Mouse (Mus musculus) T-helper 2 cell (primary cell): ENCODE results near the gene Ogt.

ENCODE experiments used
- in situ Hi-C: fragments of 300-600 bp; cut with MboI, MseI; formaldehyde crosslinking; loops from one replicate; pipeline ENCODE4 v1.15.1; 2025; ENCODE audit warnings: high pct_unique_total_duplicates

The Ogt gene

DNA sequence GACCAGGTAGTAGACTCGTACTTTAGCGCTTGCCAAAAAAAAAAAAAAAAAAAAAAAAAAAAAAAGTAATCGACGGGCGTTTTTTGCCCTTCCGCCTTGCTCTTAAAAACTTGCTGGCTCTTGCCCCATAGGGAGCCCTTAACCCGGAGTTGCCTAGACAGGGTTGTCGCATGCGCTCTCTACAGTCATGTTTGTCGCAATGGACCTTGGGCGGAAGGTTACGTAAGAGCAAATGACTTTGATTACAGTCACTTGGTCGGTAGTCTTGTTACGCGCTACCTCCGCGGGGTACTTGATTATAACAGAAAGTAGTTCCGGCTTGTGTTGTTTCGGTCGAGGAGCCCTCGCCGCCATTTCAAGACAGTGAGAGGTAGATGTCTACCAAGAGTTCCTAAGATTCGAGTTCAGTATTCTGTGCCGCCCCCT lies at the start of gene Ogt:
Gene Ogt, plus strand, starts transcription at position 320 of the 426 bp plus-strand sequence.
- in situ Hi-C loops = no loop called here

DNA sequence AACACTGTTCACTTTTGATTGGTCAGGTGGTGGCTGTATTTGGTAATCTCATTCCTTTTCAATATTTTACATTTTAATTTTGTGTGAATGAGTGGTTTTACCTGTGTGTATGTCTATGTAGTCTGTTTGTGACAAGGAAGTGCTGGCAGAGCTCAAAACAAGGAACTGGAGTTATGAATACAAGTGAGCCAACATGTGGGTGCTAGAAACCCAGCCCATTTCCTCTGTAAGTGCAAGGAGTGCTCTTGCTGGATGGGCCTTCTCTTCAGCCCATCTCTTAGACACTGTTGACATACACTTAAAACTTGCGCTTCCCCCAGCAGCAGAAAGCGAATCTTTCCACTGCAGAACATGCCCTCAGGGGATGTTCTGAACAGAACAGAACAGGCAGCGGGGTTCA lies 23.7 kb upstream of the Ogt start:
- in situ Hi-C loops = no loop called here

DNA sequence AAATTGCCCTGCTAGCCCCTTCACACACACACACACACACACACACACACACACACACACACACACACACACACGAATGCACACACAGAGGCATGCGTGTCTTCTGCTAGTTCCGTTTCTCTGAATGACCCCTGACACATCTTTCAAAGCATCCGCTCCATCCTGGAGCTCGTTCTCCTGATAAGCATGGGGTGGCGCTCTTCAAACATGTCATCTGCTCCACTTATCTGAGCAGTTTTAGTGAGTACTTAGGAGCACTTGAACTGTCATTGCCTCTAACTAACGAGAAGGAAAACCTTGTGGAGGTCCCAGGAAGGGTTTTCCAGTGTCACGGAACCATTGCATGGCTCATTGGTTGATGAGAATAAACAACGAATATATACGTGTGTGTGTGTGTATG lies 22.0 kb upstream of the Ogt start:
- in situ Hi-C loops = no loop called here

DNA sequence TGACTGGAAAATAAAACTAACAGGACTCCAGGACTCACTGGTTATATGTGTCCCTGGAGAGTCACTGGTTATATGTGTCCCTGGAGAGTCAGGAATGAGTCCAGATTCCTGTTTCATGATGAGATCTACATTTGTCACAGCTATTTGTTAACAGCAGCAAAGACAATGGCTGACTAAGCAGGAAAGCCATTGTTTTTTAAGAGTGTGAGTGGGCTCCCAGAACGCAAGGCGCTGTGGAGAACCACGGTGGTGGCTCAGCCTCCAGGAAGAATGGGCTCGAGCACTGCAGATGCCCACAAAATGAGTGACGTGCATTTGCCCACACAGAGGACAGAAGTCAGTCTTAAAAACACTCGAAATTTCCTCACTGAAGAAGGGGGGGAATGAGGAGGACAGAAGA lies 19.5 kb upstream of the Ogt start:
- in situ Hi-C loops = no loop called here

DNA sequence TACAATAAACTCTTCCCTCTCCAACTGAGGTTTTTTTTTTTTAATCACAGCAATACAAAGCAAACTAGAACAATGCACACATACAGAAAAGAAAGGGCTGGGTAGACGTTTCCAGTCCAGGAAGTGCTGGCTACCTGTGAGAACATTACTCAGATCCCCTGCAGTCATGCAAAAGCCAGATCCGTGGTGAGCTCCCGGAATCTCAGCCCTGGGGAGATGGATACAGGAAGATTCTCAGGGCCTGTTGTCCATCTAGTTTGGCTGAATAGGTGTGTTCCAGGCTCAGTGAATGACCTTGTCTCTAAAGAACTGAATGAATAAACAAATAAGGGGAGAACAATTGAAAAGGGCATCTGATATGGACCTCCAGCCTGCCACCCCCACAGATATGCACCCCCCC lies 17.3 kb upstream of the Ogt start:
- in situ Hi-C loops = no loop called here

DNA sequence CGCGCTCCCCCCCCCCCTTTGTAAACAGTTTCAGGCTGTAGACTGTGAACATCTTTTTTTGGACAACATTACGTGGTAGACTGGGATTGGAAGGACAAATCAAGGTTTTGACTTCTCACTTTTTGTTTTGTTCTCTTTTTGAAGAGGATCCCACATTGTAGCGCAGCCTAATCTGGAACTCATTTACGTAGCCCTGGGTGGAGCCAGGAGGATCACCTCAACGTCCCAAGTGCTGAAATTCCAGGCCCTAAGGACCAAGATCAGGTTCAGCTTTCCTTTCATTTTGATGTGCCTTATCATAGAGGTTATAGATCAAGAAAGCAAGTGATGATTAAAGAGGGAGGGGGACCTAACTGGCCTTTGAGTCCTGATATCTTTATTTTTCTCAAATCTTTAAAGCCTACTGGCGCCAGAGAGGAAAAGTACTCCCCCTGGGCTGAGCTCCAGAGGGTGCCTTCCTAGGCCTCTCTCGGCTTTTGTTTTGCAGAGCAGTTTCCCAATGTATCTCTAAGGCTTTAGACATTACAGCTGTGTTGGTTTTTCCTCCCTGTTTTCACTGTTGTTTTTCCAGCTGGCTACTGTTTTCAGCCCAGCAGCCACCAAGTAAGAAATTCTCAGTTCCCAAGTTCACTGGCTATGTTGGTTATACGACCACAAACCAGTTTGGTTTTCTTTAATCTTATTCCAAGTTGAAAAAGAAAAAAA lies 2.9 kb upstream of the Ogt start:
- in situ Hi-C loops = no loop called here

DNA sequence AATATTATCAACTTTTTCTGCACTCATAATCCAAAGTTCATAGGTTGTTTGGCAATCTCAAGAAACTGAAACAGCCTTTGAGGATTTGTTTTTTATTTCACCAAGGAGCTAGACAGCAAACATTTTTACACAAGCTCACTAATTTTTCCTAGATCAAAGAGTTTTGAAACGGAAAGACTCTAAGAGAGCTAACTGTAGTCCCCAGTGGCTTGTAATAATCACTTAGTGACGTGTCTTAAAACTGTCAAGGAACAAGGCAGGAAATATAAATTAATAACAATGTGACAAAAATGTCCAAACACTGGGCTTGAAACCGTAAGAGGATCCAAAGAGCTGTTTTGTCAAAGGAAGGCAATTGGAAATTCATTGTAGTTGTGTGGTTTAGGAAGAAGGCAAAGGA lies 1.0 kb upstream of the Ogt start:
- in situ Hi-C loops = no loop called here

DNA sequence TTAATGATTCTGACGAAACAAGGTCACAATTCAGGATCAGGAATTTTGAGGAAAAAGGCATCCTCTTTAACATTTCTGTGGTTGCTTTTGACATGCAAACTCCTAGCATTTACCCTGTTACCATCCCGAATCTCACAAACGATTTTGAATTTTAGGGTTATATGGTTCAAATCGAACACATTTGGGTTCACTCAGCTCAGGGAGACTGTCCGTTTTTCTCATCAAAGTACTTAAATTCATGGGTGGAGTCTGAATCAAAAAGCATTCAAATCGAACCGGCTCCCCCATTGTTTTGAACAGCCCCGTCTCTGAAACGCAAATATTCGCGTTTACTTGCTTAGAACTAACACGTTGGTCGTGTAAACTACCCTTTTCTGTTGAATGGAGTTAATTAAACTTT lies 554 bp upstream of the Ogt start:
- in situ Hi-C loops = no loop called here

DNA sequence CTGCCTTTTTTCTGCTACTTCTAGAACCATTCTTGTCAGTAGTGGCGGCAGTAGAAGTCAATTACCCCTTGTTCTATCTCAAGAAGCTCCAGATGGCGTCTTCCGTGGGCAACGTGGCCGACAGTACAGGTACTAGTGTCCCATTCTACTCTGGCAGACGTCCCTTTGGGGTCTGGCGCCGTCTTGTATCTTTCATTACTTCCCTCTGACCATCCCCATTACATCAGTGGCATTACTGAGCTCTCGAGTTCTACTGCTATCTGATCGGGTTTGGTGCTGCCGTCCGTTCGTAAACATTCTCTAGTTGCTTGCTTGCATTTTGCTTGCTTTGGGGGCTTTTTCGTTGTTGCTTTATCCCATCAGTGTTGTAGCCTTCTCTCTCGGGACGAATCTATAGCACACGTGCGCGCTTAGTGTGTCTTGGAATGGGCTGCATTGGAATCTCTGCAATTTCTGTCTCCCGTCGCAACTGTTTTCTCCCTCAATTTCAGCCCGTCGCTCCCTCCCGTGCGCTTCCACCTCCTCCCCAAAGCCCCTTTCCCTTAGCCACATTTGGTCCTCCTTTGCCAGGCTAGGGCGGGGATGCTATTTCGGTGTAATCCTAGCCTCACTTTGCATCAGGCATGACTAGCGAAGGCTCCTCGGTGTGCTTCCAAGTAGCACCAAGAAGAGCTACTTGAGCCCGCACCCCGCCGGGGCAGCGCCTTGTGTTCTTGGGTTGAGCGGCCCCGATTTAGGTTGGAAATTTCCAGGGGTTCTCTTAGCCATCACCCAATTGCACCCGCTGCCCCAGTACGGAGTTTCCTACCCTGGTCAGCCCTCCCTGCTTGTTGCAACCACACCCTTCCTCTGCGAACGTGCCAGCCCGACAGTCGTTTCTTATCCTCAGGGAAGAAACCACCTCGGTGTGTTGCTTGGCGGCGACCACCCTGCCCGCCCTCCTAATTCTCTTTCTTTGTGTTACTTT lies 617 bp downstream of the Ogt start:
- in situ Hi-C loops = no loop called here

DNA sequence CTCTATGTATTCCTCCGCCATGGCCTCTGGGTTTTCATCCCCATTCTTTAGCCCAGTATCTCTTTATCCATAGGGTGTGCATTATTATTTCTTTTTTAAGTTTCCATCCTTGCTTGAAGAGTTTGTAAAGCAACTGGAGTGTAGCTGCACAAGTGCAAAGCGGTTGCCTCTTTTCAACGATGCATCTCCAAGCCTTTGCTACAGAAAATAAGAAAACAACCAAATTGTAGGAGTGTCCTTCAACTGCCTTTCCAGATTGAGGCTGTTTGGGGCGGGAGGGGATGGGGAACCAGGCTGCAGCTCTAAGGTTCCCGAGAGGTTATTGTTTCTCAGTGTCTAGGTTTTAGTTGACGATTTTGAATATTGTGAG lies 1.3 kb downstream of the Ogt start:
- in situ Hi-C loops = no loop called here

DNA sequence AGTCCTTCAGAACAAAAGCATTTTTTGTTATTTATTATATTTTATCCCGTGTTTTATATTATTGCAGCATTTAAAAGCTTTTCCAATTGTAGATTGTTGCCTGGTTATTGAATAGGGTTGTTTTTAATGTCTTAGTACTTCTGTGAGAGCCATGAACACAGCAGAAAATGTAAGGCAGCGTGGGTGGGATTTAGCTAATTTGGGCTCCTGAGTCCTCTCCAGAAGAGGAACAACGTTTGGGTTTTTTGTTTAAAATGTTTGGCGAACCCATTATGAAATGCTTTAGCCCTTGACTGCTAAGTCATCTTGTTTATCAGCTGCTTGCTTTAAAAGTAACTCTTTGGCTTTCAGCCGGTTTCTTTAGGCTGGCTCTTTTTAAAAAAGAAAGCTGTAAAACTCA lies 2.2 kb downstream of the Ogt start:
- in situ Hi-C loops = no loop called here

DNA sequence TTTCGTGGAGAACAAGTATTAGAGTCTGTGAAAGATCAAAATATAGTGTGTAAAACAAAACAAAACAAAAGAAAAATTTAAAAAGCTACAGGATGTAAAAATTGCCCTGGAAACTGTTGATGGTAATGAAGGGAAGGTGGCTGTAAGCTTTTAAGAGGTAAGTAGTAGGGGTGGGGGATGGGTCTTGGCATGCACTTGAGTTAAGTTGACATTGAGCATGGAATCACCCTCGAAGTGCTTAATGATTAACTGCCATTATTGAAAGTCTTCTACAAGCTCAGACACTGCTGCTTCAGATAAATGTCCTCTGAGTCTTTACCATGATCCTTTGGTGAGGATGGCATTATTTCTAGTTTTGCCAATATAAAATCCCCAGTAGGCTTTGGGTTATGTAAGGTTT lies 5.4 kb downstream of the Ogt start:
- in situ Hi-C loops = no loop called here

DNA sequence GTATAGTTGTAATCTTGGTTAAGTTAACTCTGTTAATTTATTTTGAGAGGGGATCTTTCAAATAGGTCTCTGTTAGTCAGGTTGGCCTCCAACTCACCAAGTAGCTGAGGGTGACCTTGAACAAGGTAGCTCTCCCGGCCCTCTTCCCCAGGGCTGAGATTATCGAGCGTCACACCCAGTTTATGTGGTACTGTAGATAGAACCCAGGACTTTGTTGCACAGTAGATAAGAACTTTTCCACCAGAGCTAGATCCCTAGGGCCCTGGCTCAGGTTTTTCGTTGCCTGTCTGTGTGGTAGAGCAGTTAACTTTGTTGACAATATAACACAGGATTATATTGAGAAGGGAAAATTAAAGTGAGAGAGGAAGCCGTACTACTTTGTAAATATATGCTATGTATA lies 6.8 kb downstream of the Ogt start:
- in situ Hi-C loops = no loop called here

DNA sequence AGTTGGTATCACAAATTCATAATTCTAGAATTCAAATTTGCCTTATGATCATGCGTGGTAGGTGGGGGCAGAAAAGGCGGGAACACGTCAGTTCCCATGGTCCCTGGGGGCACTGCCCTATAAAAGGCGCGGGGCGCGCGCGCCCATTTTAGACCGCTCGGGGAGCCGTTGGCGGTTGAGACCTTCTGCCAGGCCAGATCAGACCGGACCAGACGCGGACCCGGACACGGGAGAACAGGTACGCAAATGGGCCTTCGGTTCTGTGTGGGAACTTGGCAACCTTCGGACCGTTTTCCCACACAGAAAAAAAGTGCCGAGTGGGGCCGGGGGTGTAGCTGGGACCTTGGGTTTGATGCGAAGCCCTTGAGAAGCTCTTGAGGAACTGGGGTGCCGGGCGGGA lies 55.8 kb downstream of the Ogt start:
- in situ Hi-C loops = no loop called here

DNA sequence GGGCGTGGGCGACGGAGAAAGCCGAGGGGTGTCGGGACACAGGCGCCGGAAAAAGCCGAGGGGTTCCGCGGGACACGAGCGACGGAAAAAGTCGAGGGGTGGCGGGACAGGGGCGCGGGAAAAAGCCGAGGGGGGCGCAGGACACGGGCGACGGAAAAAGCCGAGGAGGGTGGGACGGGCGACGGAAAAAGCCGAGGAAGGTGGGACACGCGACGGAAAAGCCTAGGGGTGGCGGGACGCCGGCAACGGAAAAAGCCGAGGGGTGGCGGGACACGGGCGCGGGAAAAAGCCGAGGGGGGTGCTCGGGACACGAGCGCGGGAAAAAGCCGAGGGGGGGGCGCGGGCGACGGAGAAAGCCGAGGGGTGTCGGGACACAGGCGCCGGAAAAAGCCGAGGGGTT lies 57.7 kb downstream of the Ogt start:
- in situ Hi-C loops = no loop called here

DNA sequence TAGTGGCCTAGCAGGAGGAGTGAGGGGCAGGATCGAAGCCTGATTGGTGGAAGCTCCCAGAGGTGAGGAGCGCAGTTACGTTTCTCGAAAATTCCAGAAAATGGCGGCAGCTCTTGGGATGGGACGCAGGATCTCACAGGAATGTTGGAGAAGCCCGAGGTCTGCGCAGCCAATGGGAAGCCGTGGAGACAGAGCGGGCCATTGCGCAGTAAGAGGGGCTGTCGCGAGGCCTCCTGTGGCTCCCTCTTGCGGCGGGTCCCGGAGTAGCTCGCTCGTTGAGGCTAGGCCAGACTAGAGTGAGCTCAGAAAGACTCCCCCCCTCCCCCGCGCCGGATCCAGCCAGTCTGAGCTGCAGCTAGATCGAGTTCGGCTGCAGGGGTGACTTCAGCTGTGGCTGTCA lies 58.4 kb downstream of the Ogt start:
- in situ Hi-C loops = no loop called here

DNA sequence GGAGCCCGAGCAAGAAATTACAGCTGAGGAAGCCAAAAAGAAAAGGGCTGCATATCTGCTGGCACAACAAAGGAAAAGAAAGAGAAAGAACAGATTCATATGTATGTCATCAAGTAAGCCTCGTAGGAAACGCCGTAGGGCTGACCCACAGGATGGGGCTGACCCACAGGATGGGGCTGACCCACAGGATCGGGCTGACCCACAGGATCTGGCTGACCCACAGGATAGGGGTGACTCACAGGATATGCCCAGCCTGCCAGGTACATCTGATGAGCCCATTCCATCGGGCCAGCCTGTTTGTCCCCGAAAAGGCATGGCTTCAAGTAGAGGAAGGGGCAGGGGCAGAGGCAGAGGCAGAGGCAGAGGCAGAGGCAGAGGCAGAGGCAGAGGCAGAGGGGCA lies 65.3 kb downstream of the Ogt start:
- in situ Hi-C loops = loop anchor here (10.0 kb wide), 1 partner anchor 610 kb away; no protein-coding TSS in a partner anchor

DNA sequence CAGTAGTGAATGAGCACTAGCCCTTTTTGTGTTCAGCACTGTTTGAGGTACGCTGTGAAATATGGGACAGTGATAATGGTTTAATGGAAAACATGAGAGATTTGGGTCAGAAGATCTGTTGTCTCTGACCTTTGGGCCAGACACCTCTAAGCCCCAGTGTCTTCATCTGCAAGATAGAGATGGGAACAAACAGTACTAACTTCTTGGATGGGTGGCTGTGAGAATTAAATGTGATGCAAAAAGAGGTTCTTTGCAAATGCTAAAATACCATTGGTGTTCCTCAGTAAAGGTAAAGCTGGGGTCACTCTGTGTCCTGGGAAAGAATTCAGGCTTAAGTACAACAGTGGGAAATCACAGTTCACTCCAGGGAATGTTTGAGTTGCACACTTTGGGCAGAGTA lies 80.5 kb downstream of the Ogt start:
- in situ Hi-C loops = no loop called here

DNA sequence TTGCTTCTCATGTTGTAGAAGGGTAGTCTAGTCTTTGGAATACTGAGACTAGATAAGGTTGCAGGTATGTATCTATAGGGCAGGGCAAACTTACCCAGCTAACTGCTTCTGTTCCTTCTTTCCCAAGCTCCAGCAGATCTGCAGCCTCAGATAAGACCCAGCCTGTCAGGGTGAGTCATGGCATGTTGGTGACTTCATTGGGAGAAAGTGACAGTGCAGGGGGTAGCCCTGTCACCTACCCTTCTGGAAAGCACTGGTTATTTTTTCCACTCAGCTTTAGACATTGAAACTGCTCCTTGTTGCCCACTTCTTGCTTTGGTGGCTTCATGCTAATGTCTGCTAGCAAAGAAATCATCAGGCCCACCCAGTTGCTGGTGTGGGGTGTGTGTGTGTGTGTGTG lies 90.2 kb downstream of the Ogt start:
- in situ Hi-C loops = no loop called here

DNA sequence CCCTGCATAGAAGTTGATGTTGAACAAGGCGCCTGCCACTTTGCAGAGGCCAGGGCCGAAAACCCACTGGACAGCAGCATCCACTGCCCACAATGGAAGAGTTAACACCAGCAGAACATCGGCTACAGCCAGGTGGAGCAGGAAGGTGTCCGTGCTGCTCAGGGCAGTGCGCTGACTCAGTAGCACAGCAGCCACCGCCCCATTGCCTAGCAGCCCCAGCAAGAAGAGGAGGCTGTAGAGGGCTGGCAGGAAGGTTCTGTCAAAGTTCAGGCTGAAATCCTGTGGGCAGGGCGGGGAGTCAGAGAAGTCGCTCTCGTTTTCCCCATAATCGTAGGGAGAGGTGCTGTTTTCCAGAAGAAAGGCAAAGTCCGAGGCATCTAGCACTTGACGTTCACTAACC lies 92.8 kb downstream of the Ogt start:
- in situ Hi-C loops = no loop called here

DNA sequence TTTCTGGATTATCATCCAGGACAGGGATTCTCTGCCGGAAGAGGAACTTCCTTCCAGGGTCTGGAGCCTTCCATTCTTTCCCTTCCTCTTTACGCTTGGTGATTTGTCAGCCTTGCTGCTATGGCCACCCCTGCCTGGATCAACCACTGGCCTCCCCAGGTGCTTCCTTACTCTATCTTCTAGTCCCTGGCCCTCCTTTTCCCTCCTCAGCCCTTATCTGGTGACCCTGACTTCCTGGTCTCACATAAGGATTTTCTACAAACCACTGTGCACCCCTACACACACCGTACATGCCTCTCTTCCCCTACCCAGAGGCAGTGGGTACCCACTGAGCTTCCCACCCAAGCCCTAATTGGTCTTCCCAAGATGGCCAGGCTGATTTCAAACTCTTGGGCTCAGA lies 93.4 kb downstream of the Ogt start:
- in situ Hi-C loops = no loop called here

DNA sequence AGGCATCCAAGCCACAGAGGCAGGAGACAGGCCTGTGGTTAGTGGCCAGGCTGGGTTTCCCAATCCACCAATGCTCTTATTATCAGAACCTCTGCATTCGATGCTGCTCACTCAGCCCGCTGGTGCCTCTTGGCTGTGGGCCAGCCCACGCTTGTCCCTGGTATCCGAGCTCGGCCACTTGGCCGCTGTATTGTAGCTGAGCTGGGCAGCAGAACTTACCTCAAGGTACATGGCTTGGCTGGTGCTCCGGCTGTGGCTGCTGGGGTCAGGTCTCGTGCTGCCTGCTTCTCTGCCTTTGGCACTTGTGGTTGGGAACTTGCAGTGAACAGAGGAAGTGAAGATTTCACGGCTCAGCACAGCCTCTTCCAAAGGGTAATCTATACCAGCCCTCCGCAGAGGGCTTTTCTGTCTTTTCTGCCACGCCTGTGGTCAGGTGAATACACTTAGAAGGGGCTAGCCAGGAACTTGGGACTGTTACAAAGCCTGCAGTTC lies 94.0 kb downstream of the Ogt start, which contains the start of gene Cxcr3:
Gene Cxcr3, minus strand, starts transcription at position 442 of the 492 bp plus-strand sequence.
- in situ Hi-C loops = no loop called here
